Mouse (Mus musculus) layer of hippocampus, adult 9-11 months (tissue): ENCODE measurements around the gene Bbox1.

Source experiments
- DNase-seq: peaks from one replicate; pipeline ENCODE4 v3.0.0; 2022

Gene Bbox1

DNA sequence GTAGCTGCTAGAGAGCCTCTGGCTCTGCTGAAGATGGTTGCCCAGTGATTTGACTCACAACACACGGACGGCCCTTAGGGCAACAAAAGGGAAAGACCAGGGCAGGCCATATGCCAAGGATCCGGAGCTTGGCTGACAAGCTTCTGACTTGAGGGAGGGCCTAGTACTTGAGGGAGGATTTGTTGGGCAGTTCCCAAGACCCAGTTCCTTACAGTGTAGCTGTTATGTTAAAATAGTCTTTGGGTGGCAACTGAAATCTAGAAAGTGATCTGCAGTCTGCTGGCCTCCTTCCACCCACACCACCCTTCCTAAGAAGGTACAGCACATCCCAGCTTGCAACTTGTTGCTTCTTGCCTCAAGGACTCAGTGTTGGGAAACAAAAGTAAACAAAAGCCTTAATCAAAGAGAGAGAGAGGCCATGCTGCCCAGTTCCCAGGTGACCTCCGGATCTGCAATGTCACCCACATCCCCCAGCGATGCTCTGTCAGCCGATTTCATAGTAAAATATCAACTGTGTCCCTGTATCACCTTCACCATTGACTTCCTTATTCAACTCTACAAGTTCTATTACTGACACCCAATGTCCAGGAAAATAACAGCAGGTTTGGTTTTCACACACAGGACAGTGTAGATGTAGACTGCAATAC, at the start of gene Bbox1:
Gene Bbox1 (minus strand): TSS at position 52 of the 647 bp plus-strand sequence.
- no peak for DNase-seq

GRCm38 (mm10) chr2:110363855-110364254, 49.5 kb upstream of the Bbox1 start:
- DNase-seq: no peak

DNA sequence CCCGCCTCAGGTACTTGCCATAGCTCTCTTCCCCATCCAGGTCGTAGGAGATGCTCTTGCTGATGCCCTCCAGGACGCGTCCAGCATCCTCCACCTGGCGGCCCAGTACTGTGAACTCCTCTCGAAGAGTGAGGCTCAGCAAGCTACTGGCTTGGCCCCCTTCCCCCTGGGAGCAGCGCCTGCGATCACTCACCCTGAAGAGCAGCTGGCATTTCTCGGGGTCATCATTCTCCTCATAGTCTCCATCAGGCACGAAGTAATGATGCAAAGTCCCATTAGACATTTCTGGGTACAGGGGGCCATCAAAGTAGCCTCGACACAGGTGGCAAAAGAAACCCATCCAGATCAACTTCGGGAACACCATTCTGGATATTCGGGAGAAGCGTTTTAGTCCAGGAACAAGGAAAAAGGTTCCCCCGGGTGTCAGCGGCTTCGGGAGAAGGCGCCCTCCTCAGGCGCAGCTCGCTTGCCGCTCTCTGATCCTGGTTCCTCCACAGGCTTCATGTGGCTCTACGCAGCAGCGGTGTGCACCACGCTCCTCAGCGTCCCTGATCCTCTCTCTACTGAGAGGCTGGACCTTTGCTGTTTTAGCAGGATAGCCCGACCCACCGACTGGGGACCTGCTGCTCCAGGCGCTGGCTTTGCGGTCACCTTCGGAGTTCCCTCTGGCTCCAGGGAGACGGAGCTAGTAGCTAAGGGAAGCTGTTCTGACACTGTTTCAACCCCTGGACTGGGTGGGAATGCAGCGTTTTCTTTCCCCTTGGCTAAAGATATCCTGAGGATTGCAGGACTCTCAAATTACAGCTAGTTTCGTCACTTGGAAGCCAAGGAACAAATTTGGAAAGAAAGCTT, 48.3 kb upstream of the Bbox1 start, which contains the start of gene Fibin:
Gene Fibin (minus strand): TSS at position 752 of the 852 bp plus-strand sequence.
- peak; percentile 4 for DNase-seq

DNA sequence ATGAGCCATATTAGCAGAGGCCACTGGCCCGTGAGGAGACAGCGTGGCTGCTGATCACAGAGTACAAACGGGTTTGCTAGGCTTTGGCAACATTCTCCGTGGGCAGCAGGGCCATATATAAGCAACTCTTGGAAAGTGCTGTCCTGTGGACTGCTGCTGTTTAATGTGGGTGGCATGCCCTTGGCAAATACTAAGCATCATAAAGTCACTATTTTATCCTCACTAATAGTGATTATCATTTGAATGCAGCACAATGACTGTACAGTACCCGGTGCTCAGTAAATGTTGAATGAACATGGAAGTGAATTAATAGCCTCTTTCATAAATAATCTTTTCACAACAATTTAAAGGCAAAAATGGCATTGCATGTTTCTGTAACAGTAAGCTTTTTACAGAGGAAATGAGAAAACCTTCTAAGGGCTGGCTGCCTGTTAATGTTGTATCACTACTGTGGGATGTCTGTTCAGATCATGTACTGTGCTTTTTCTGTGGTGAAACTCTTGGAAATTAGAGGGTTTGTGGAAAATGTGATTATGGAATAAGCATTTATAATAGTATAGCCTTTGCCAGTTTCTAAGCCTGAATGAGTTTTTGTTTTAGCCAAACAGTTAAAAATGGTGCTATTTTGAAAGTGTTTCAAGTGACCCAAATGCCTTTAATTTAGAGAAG, 39.1 kb upstream of the Bbox1 start:
- no peak for DNase-seq

DNA sequence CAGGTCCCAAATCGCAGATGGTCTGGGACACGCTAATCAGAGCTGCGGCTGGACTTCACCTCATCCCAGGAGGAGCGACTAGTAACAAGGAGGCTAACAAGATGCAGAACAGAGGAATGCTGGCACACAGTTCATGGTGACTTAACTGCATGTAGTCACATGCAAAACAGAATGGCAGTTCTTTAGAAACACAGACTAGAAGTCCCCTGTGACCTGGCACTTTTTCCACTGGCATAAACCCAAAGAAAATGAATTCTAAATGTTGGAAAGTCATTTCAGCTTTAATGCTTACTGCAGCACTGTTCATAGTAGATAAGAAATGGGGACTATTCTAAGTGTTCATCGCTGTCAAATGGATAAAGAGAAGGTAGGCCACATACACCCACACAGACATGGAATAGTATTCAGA, 37.5 kb upstream of the Bbox1 start:
- DNase-seq: no peak

GRCm38 (mm10) chr2:110351406-110351805, 37.0 kb upstream of the Bbox1 start:
- no peak for DNase-seq

GRCm38 (mm10) chr2:110328953-110329352, 14.6 kb upstream of the Bbox1 start:
- DNase-seq: no peak

DNA sequence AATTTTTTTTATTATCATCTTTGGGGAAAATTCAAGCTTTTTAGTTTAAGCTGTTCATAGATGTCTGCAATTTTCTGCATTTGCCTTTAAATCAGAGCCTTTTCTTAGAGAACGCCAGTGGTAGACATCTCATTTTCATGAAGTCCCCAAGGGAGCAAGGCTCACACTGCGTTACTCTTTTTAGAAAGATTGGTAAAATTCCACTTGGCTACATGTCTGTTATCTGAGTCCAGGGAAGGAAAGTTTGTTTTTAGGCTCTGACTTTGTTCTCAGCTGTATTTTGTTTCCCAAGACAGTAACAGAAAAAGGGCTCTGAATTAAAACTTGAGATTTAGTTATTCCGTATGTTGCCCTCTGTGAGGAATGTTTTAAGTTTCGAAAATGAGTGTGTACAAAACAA, 5.6 kb upstream of the Bbox1 start:
- DNase-seq: no peak

- DNase-seq: no peak
Observed at GRCm38 (mm10) chr2:110319266-110319665, 4.9 kb upstream of the Bbox1 start.

DNA sequence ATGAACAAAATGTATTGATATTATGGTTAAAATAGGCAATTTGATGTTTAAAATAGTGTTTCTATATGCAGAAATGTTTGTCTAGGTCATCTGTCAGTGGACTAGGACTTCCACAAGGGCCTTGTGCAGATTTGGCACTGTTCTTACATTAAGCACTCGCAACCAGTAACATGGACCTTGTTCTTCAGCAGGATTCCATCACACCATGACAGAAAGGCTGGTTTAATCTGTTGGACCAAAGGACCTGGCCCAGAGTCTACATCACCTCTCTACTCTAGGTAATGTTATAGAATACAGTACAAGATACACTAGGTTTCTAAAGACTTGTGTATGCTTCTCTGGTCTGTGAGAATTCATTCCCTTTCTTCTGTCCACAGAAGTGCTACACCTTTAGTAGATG, 4.4 kb upstream of the Bbox1 start:
- DNase-seq: no peak

DNA sequence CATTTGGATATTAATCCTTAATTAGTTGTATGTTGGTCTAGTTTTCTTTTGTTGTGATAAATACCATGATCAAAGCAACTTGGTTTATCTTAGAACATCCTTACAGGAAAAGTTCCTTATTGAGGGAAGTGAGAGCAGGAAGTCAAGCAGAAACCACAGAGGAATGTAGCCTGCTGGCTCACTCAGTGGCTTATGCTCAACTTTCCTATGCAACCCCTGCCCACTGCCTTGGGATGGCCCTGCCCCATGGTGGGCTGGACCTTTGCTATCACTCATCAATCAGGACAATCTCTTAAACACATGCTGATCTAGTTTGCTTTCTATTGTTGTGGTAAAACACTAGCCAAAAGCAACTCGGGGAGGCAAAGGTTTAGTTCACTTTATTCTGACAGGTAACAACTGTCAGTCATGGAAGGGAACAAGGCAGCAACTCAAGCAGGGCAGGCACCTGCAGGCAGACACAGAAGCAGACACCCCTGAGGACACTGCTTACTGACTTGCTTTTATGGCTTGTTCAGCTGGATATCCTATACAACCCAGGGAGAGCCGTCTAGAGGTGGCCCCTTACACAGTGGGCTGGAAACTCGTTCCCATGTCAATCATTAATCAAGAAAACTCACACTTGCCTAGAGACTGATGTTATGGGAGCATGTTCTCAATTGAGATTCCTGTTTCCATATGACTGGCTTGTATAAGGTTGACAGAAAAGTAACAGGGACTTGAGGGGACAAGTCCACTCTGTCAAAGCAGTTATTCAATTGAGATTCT, 1.9 kb upstream of the Bbox1 start:
- DNase-seq: no peak

DNA sequence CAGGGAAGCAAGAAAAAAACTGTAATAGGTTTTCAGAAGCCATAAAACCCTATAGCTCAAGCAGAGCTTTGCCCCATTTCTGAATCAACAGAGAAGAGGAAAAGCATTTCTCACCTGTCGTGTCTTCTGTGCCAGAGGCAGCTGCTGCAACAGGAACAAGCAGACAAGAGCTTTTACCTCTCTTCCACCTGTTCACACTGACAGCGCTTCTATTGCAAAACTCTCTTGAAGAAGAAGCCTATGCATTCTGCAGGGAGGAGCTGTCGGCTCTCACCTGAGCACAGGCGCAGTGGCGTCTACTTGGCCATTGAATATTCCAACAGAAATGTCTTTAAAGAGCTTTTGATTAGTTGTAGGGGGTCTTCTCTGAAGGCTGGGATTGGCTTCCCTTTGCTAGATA, 286 bp downstream of the Bbox1 start:
- no peak for DNase-seq

GRCm38 (mm10) chr2:110313305-110313824, 995 bp downstream of the Bbox1 start:
- no peak for DNase-seq

- no peak for DNase-seq
Observed at GRCm38 (mm10) chr2:110305358-110306283, 8.7 kb downstream of the Bbox1 start.

GRCm38 (mm10) chr2:110302261-110302660, 12.1 kb downstream of the Bbox1 start:
- DNase-seq: no peak

- no peak for DNase-seq
Observed at GRCm38 (mm10) chr2:110301314-110301713, 13.0 kb downstream of the Bbox1 start.

GRCm38 (mm10) chr2:110294927-110295326, 19.4 kb downstream of the Bbox1 start:
- no peak for DNase-seq

- DNase-seq: no peak
Observed at GRCm38 (mm10) chr2:110287959-110288358, 26.4 kb downstream of the Bbox1 start.

GRCm38 (mm10) chr2:110285829-110286504, 28.4 kb downstream of the Bbox1 start:
- no peak for DNase-seq

DNA sequence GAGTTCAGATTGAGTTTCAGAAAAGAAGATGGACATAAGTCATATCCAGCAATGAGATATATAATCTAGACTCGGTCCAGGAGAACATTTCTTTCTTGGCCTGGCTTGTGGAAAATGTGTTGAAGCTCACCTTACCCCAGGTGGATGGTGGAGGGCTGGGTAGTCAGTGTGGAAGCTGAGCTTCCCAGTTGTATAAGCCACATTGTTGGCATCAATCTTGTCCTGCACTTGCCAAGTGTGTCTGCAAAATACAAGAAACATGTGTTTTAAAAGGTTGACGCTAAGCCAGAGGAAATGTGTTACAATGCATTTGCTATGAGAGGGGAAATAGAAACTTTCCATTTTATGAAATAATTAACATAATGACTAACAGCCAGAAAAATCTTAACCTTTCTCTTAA, 38.9 kb downstream of the Bbox1 start:
- peak; percentile 8 for DNase-seq

DNA sequence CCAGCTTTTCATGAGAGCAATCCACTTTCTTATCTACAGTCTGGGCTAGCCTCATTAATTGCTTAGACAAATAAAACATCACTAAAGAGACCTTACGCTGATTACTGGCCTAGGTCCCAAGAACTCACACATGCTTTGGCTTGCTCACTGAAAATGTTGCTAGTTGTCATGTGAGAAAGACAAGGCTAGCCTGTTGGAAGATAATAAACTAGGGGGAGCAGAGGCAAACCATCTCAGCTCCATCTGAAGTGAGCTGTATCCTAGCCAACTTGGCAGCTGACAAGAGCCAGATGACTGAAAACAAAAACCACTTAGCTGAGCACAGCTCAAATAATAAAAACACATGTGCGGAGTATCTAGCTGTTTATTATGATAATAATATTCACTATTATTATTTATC, 40.2 kb downstream of the Bbox1 start:
- peak; percentile 5 for DNase-seq
